Mouse (Mus musculus) ovary, adult 18-20 months (tissue): Measurements from ENCODE around the gene Stx2.

ENCODE experiments used
- DNase-seq: peaks from one replicate; pipeline ENCODE4 v3.0.0; 2022; ENCODE audit warnings: low spot score, mixed read lengths

Gene Stx2

GRCm38 (mm10) chr5:128952291-128953195, 55.8 kb downstream of the Stx2 start:
- DNase-seq = no peak

GRCm38 (mm10) chr5:128951472-128951871, 56.9 kb downstream of the Stx2 start:
- DNase-seq = no peak

DNA sequence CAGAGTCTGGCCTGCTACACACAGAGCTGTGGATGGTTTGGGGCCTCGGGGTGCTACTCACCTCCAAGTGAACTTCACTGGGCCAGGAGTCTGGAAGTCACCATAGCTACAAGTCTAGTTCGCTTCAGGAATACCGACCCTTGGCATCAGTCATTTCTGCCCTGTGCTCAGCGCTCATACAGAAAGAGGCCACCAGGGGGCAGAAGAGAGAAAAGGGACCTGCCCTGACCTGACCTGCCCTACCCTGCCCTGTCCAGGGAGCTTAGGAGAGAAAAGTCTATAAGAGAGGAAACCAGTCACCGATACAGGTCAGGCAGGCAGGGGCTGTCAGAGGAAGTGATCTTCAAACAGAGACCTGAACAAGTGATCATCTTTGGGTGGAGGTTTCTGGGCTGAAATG, 61.3 kb downstream of the Stx2 start:
- DNase-seq = no peak

GRCm38 (mm10) chr5:128940436-128940835, 67.9 kb downstream of the Stx2 start:
- no peak for DNase-seq

GRCm38 (mm10) chr5:128935359-128935899, 72.9 kb downstream of the Stx2 start:
- DNase-seq = peak; percentile 47
